Mouse (Mus musculus): ENCODE results near the gene Nme3.

DNA sequence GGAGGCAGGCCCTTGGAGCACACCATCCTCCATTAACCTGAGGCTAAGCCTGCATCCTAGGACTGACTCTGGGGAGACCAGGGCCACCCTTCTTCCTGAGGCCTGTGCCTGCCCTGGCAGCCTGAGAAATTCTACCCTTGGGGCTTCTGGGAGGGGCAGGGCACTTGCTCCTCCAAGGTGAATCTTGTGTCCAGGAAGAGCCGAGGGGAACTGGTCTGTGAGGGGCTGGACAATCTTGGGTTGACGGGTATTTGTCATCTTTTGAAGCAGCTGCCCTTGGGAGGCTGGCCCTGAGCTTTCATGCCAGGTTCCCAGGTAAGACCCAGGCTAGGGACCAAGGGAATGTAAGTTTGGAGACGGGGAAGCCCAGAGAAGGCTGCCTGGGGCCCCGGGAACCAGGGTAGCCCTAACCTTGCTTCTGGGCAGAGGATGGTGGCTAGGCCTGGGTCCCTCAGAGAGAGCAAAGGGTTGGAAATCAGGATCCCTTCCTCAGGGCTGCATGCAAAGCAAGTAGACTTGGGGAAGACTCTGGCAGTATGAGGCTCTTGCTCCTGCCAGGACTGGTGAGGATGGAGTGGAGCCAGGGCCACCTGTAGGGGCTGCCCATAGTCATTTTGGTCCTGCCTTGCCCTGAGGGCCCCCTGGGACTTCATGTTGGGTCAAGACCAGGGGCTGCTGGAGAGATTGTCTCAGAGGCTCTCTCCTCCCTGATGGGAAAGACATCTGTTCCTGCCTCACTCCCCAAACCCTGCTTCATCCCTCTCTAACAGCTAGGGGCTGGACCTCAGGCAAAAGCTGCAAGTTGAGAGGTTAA is 1.9 kb downstream of the Nme3 start:
- TF ChIP-seq POLR2A (IDR thresholded peaks at IDR 0.05; ENCODE audit: low read depth, low read length) (no peak), CTCF (IDR thresholded peaks at IDR 0.05; ENCODE audit: extremely low read depth, insufficient read depth, insufficient read length, insufficient replicate concordance) (no peak)

All from spleen, adult 2 months (tissue).